Mouse (Mus musculus): ENCODE results near the gene Gm20481. TPM values are rescaled to one million over a fixed set of nuclear protein-coding genes. Genes with fewer than 3 reads are reported as not detected.
A peak's percentile ranks its signal among the peaks of the same experiment; 100 is the strongest.
"Not testable (repeated sequence)": the region's sequence is repeated elsewhere in the genome, so short reads cannot be mapped to it uniquely, and the experiment has no call there.

Gene Gm20481
- polyA plus RNA-seq, 1 experiment from 2014 or later: not detected

GRCm38 (mm10) chr17:34982328-34982727 is 12.6 kb downstream of the Gm20481 start:
- Histone ChIP-seq H3K4me3 (peak overlapping the region; percentile 97), H3K36me3 (replicated peaks) (peaks cover 47% of the 10 kb centered on the region), H3K27ac (replicated peaks) (peak overlapping the region; percentile 99), H3K9me3 (no peaks in the 10 kb centered on the region), H3K27me3 (replicated peaks; ENCODE audit: low read depth, poor library complexity, severe bottlenecking) (no peaks in the 10 kb centered on the region), H3K4me1 (peaks cover 20% of the 10 kb centered on the region)
- WGBS: under 1% methylated on average over 15 of the region's 15 CpGs
- DNase-seq (ENCODE audit: low spot score): no peak

- no peaks in the 10 kb centered on the region for H3K9me3 ChIP-seq
- H3K27me3 ChIP-seq (replicated peaks; ENCODE audit: low read depth, poor library complexity, severe bottlenecking): no peaks in the 10 kb centered on the region
- DNase-seq (ENCODE audit: low spot score): no peak
- peaks cover 57% of the 10 kb centered on the region for H3K36me3 ChIP-seq (replicated peaks)
- no peak overlapping the region for H3K27ac ChIP-seq (replicated peaks)
- peaks cover 20% of the 10 kb centered on the region for H3K4me1 ChIP-seq
- WGBS: 76% methylated on average over 2 of the region's 2 CpGs
- H3K4me3 ChIP-seq: no peak overlapping the region
Measured at GRCm38 (mm10) chr17:34984218-34984617, 14.5 kb downstream of the Gm20481 start.

DNA sequence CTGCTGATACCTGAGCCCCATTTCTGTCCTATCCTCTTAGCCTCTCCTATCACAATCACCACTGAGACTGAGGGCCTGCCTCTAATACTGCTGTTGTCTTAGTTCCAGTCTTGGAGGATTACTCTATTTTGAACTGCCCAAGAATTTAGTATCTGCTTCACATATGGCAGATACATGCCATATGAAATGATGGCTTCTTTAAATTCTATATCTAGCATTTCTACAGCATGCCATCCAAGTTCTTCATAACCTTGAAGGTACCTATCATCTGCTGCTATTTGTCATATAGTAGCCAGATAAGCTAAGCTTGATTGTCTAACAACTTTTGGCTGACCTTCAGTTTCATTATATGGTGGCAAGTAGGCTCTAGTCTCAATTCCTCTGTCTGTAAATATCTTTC is 25.0 kb downstream of the Gm20481 start:
- Histone ChIP-seq H3K4me1 (peaks cover 22% of the 10 kb centered on the region), H3K27ac (replicated peaks) (no peak overlapping the region), H3K27me3 (replicated peaks; ENCODE audit: low read depth, poor library complexity, severe bottlenecking) (no peaks in the 10 kb centered on the region), H3K4me3 (no peak overlapping the region), H3K9me3 (no peaks in the 10 kb centered on the region), H3K36me3 (replicated peaks) (peaks cover 79% of the 10 kb centered on the region)
- no peak for DNase-seq (ENCODE audit: low spot score)

GRCm38 (mm10) chr17:34995192-34995591 is 25.5 kb downstream of the Gm20481 start:
- 94% methylated on average over 4 of the region's 4 CpGs for WGBS
- not testable (repeated sequence) for H3K9me3 ChIP-seq; DNase-seq (ENCODE audit: low spot score); H3K27me3 ChIP-seq (replicated peaks; ENCODE audit: low read depth, poor library complexity, severe bottlenecking); H3K4me3 ChIP-seq; H3K27ac ChIP-seq (replicated peaks)
- Histone ChIP-seq H3K36me3 (replicated peaks) (peaks cover 76% of the 10 kb centered on the region), H3K4me1 (peaks cover 26% of the 10 kb centered on the region)

DNA sequence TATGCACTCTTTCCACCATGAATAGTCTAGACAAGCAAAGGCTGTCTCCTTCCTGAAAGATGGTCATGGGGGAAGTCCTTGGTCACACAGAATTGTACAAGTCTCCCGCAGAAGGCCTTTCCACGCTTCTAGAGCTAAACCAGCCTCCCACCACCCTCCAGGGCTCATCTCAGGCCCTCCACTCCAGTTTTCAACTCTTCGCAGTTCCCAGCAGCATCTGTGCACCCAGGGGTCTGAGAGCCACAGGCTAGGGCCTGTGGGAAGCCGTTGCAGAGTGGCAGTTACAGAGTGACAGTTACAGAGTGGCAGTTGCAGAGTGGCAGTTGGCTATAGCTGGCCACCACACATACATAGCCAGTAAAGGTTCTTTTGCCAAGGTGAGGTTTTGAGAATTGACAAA is 26.2 kb downstream of the Gm20481 start:
- H3K9me3 ChIP-seq; H3K27ac ChIP-seq (replicated peaks); H3K27me3 ChIP-seq (replicated peaks; ENCODE audit: low read depth, poor library complexity, severe bottlenecking); DNase-seq (ENCODE audit: low spot score); H3K4me3 ChIP-seq: not testable (repeated sequence)
- Histone ChIP-seq H3K36me3 (replicated peaks) (peaks cover 69% of the 10 kb centered on the region), H3K4me1 (peaks cover 26% of the 10 kb centered on the region)
- 94% methylated on average over 4 of the region's 4 CpGs for WGBS

DNA sequence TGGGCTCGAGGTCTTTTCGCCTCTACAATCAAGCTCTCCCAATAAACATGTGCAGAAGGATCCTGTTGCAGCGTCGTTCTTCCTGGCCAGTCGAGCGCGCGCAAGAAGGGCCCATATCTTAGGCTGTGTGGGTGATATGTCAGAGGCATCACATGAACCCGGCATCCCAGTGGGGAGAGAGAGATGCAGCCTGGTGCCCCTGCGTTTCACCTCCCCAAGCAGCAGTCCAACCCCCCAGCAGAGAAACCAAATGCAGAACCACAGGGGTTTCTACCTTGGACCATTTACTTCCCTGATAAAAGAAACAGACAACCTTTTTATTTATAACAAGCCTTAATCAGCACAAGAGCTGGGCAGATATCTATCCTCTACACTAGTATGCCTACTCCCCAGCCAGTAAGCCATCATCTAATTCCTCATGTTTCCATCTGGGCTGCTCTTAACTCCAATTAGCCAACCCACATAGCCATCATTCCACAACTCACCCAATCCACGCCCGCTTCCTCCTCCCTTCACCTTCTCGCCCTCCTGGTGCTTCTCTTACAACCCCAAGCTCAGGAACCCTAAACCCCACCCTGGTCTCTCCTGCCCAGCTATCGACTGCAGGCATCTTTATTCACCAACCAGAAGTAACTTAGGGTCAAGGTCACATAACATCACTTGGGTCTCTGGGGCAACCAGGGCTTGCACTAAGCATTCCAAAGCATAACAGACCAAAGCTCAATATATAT is 26.9 kb downstream of the Gm20481 start:
- peaks cover 62% of the 10 kb centered on the region for H3K36me3 ChIP-seq (replicated peaks)
- H3K27ac ChIP-seq (replicated peaks): no peak overlapping the region
- H3K4me1 ChIP-seq: peaks cover 29% of the 10 kb centered on the region
- peak overlapping the region; percentile 19; the same call in 1 of the 2 replicates for H3K4me3 ChIP-seq
- no peaks in the 10 kb centered on the region for H3K27me3 ChIP-seq (replicated peaks; ENCODE audit: low read depth, poor library complexity, severe bottlenecking)
- no peak for DNase-seq (ENCODE audit: low spot score)
- 94% methylated on average over 13 of the region's 14 CpGs for WGBS
- no peaks in the 10 kb centered on the region for H3K9me3 ChIP-seq

GRCm38 (mm10) chr17:34997142-34997483 is 27.4 kb downstream of the Gm20481 start:
- Histone ChIP-seq H3K27ac (replicated peaks) (no peak overlapping the region), H3K27me3 (replicated peaks; ENCODE audit: low read depth, poor library complexity, severe bottlenecking) (no peaks in the 10 kb centered on the region), H3K9me3 (no peaks in the 10 kb centered on the region), H3K36me3 (replicated peaks) (peaks cover 57% of the 10 kb centered on the region), H3K4me1 (peaks cover 33% of the 10 kb centered on the region), H3K4me3 (peak overlapping the region; percentile 19; the same call in 1 of the 2 replicates)
- 92% methylated on average over 5 of the region's 5 CpGs for WGBS
- DNase-seq (ENCODE audit: low spot score): no peak

- Histone ChIP-seq H3K36me3 (replicated peaks) (peaks cover 55% of the 10 kb centered on the region), H3K27ac (replicated peaks) (peak overlapping the region; percentile 92; the same call in 1 of the 2 replicates), H3K9me3 (no peaks in the 10 kb centered on the region), H3K4me3 (peak overlapping the region; percentile 97), H3K27me3 (replicated peaks; ENCODE audit: low read depth, poor library complexity, severe bottlenecking) (no peaks in the 10 kb centered on the region), H3K4me1 (peaks cover 49% of the 10 kb centered on the region)
- WGBS: 94% methylated on average over 15 of the region's 15 CpGs
- DNase-seq (ENCODE audit: low spot score): no peak
Measured at GRCm38 (mm10) chr17:34998526-34999430, 29.1 kb downstream of the Gm20481 start.

- WGBS: 28% methylated on average over 31 of the region's 32 CpGs
- not testable (repeated sequence) for H3K9me3 ChIP-seq
Measured at GRCm38 (mm10) chr17:34999871-35000716, 30.4 kb downstream of the Gm20481 start.

DNA sequence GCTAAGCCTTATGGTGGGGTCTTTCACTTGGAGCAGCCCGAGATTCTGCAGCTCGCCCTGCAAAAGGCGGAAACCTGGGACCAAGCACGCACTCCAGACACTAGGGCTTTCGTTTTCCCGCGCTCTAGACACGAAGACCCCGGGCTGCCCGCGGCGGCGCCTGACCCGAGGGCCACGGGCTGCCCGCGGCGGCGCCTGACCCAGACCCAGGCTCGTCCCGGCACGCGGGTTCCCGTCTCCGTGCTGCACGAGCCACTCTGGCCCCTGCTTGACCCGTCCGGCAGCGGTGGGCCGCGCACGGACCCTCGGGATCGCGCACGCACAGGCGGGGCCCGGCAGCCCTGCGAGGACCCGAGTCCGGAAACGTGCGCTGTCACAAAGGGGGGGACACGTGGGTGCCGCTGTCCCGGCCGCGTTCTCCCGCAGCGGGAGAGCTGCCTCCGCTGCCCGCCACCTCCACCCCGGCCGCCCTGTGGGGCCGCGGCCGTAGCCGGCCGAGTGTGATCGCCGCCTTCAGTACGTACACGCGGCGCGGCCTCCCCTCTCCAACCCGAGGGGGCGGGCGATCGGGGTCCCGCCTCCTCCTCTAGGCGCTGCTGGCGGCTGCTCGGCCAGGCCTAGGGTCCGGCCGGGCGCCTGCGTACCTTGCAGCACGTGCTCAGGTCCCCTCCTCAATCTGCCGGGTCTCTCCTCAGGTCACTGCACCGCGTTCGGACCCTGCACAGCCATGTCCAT is 31.2 kb downstream of the Gm20481 start, which contains the start of gene Vars:
Gene Vars (plus strand): TSS at position 271 of the 735 bp plus-strand sequence.
- DNase-seq (ENCODE audit: low spot score): peak; percentile 97
- Histone ChIP-seq H3K27ac (replicated peaks) (peak within 1 kb of the TSS; percentile 97), H3K27me3 (replicated peaks; ENCODE audit: low read depth, poor library complexity, severe bottlenecking) (no peaks in the 10 kb centered on the region), H3K9me3 (no peaks in the 10 kb centered on the region), H3K4me1 (peaks cover 54% of the 10 kb centered on the region), H3K36me3 (replicated peaks) (peaks cover 64% of the 10 kb centered on the region), H3K4me3 (peak within 1 kb of the TSS; percentile 97)
- under 1% methylated on average over 83 of the region's 83 CpGs for WGBS

More at GRCm38 (mm10) chr17:34999871-35000716, 30.4 kb downstream of the Gm20481 start:
- H3K36me3 ChIP-seq (replicated peaks): peaks cover 63% of the 10 kb centered on the region
- not testable (repeated sequence) for H3K27me3 ChIP-seq (replicated peaks; ENCODE audit: low read depth, poor library complexity, severe bottlenecking)
- H3K4me3 ChIP-seq: peak overlapping the region; percentile 97
- peak overlapping the region; percentile 97 for H3K27ac ChIP-seq (replicated peaks)
- DNase-seq (ENCODE audit: low spot score): peak; percentile 53
- H3K4me1 ChIP-seq: peaks cover 54% of the 10 kb centered on the region

- Histone ChIP-seq H3K4me1 (peaks cover 54% of the 10 kb centered on the region), H3K4me3 (peak overlapping the region; percentile 97), H3K9me3 (no peaks in the 10 kb centered on the region), H3K27ac (replicated peaks) (peak overlapping the region; percentile 97), H3K27me3 (replicated peaks; ENCODE audit: low read depth, poor library complexity, severe bottlenecking) (no peaks in the 10 kb centered on the region), H3K36me3 (replicated peaks) (peaks cover 65% of the 10 kb centered on the region)
- under 1% methylated on average over 35 of the region's 35 CpGs for WGBS
- peak; percentile 47 for DNase-seq (ENCODE audit: low spot score)
Measured at GRCm38 (mm10) chr17:35001452-35002152, 31.9 kb downstream of the Gm20481 start.

Measured in embryonic facial prominence, embryonic 10.5 days (tissue).